Mouse (Mus musculus) brown adipose tissue, adult 24 weeks (tissue): Measurements from ENCODE around the gene Lyve1. TPM values are rescaled to one million over a fixed set of nuclear protein-coding genes. Genes with fewer than 3 reads are reported as not detected.
A peak's percentile ranks its signal among the peaks of the same experiment; 100 is the strongest.

Experiments
- H3K27ac ChIP-seq: fragments of 200-500 bp; replicated peaks from 2 replicates; pipeline ENCODE4 v1.5.1; 2012; ENCODE audit warnings: low read depth, mild to moderate bottlenecking, low read length
- H3K4me1 ChIP-seq: fragments of 200-500 bp; 2 replicates; pipeline ENCODE4 v1.6.1; 2012; ENCODE audit warnings: low read length, mixed read lengths; ENCODE audit not compliant: control insufficient read depth, insufficient read depth, insufficient read length
- H3K4me3 ChIP-seq: fragments of 200-500 bp; 2 replicates; pipeline ENCODE4 v1.5.1; 2012; ENCODE audit warnings: low read depth, mild to moderate bottlenecking, low read length, moderate library complexity; ENCODE audit not compliant: insufficient read depth
- polyA plus RNA-seq: library from polyadenylated mRNA; stranded (reverse); fragments of >200 nt; gene quantifications from 2 replicates; pipeline ENCODE4 v1.2.4, GENCODE M21; 2012; ENCODE audit not compliant: missing spikeins, insufficient read depth, insufficient read length

Lyve1 gene
- polyA plus RNA-seq, 1 experiment = 11.1 TPM

GRCm38 (mm10) chr7:110866021-110866420 lies 3.0 kb upstream of the Lyve1 start:
- Histone ChIP-seq H3K4me3 (no peak overlapping the region), H3K27ac (no peak overlapping the region), H3K4me1 (no peaks in the 10 kb centered on the region)

GRCm38 (mm10) chr7:110865570-110865969 lies 2.5 kb upstream of the Lyve1 start:
- H3K4me3 ChIP-seq = no peak overlapping the region
- H3K27ac ChIP-seq = no peak overlapping the region
- H3K4me1 ChIP-seq = no peaks in the 10 kb centered on the region

GRCm38 (mm10) chr7:110865038-110865437 lies 2.0 kb upstream of the Lyve1 start:
- Histone ChIP-seq H3K4me1 (no peaks in the 10 kb centered on the region), H3K4me3 (no peak overlapping the region), H3K27ac (no peak overlapping the region)

DNA sequence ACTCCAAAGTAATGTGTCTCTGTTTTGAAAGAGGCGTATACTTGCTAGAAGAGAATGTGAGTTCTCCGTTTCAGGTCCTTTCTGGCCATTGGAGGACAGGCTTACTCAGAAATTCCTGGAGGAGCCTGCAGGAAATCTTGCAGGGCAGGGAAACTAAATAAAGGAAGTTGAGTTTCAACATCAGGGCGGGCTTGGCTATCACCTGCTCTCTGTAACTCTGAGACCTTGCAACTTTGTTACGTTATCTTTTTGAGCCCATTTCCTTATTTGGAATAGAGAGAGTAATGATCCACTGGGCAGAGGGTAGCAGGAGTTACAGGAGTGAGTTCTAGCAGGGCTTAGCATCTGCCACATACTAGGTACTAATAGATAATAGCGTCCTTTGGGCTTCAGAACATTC lies 2.9 kb downstream of the Lyve1 start:
- no peak overlapping the region for H3K4me3 ChIP-seq
- no peak overlapping the region for H3K27ac ChIP-seq
- H3K4me1 ChIP-seq = no peaks in the 10 kb centered on the region

GRCm38 (mm10) chr7:110855604-110856003 lies 7.4 kb downstream of the Lyve1 start:
- Histone ChIP-seq H3K27ac (no peak overlapping the region), H3K4me3 (no peak overlapping the region), H3K4me1 (no peaks in the 10 kb centered on the region)

GRCm38 (mm10) chr7:110854927-110855546 lies 8.0 kb downstream of the Lyve1 start:
- Histone ChIP-seq H3K4me3 (no peak overlapping the region), H3K27ac (no peak overlapping the region), H3K4me1 (no peaks in the 10 kb centered on the region)

GRCm38 (mm10) chr7:110854519-110854918 lies 8.5 kb downstream of the Lyve1 start:
- Histone ChIP-seq H3K4me3 (no peak overlapping the region), H3K4me1 (no peaks in the 10 kb centered on the region), H3K27ac (no peak overlapping the region)

DNA sequence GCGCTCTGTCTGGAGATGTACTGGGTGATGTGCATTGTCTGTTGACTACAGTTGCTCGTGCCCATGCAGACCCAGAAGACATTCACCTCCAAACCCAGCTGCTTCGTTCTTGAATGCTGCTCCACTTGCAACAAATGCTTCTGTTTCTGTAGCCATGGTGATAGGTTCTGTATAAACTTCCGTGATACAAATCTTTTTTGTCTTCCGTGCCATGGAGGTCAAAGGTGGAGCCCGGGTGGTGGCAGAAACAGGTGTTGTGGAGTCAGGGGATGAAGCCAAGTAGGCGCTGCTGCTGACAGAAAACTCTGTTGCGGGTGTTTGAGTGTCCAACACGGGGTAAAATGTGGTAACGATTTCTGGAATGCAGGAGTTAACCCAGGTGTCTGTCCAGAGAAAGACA lies 9.4 kb downstream of the Lyve1 start:
- no peak overlapping the region for H3K4me3 ChIP-seq
- H3K4me1 ChIP-seq = no peaks in the 10 kb centered on the region
- H3K27ac ChIP-seq = no peak overlapping the region

DNA sequence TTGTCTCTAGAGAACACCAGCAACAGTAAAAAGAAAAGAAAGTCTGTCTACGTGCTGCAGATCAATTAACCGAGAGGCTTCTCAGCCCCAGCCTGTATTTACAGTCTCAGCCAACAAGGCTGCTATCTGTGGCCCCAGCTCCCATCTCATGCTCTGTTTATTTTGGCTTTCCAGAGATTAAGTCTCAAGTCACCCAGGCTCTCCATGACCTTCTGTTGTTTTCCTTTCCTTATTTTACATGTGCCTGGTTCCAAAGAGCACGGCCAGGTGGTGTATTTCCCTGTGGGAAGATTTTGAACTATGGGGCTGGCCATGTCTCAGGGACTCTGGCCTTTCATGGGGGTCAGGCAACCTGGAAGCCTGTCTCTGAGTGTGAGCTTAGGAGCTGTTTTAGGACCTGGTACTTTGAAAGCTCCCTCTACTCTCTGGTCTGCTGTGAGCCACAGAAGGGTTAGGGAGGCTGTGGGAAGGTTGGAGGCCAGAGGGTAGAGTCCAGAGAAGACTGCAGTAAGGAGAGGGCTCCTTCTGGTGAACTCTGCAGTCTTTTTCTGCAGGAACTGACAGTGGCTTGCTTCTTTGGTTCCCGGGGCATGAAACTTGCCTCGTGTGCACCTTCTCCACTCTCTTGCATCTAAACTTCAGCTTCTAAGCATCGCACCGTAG lies 11.4 kb downstream of the Lyve1 start:
- Histone ChIP-seq H3K4me1 (no peaks in the 10 kb centered on the region), H3K4me3 (no peak overlapping the region), H3K27ac (no peak overlapping the region)

GRCm38 (mm10) chr7:110848371-110848770 lies 14.7 kb downstream of the Lyve1 start:
- no peak overlapping the region for H3K27ac ChIP-seq
- no peaks in the 10 kb centered on the region for H3K4me1 ChIP-seq
- H3K4me3 ChIP-seq = no peak overlapping the region

- no peaks in the 10 kb centered on the region for H3K4me1 ChIP-seq
- no peak overlapping the region for H3K27ac ChIP-seq
- H3K4me3 ChIP-seq = no peak overlapping the region
Observed at GRCm38 (mm10) chr7:110847321-110847720, 15.7 kb downstream of the Lyve1 start.

DNA sequence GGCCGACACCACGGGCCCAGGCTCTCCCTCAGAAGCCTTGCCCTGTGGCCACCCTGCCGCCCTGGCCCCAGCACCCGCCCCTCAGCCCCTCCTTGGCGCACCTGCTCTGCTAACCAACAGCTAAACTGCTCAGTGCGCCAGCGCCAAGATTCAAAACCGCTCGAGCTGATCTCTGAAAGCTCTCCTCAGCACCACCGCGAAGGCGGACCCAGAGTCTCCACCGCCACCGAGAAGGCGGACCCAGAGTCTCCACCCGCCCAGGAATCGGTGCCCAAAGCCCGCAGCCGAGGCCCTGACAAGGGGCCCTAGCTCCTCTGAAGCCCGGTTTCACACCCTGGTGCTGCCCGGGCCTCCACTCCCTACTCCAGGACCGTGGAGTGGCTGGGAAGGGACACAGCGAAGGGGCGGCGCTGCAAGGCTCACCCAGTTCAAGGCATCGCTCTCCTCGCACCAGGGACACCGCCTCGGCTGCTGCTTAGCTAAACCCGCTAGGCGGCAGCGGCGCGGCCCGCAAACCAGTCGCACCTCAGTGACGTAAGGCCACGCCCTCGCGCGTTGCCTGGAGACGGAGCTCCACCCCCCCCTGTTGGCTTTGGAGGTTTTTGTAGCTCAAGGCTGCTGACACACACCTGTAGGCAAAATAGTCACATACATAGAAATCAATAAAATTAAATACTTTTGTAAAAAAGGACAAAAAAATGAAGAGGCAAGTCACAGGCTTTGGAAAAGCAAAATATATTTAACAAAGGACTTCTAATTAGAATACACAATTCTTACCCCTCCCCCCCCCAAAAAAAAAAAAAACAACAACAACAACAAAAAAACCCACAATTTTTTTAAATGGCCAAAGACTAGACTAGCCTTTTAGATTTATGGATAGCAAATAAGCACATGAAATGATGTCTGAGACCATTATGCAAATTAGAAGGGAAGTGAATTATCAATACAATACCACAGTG lies 18.8 kb downstream of the Lyve1 start, which contains the start of gene Rnf141:
TSS of gene Rnf141 (minus strand) at position 542 of the 959 bp plus-strand sequence.
- Histone ChIP-seq H3K4me3 (peak within 1 kb of the TSS; percentile 77), H3K4me1 (no peaks in the 10 kb centered on the region), H3K27ac (peak within 1 kb of the TSS; percentile 57)

GRCm38 (mm10) chr7:110840332-110840731 lies 22.7 kb downstream of the Lyve1 start:
- Histone ChIP-seq H3K4me1 (no peaks in the 10 kb centered on the region), H3K27ac (no peak overlapping the region), H3K4me3 (no peak overlapping the region)

GRCm38 (mm10) chr7:110834522-110834921 lies 28.5 kb downstream of the Lyve1 start:
- H3K4me3 ChIP-seq = no peak overlapping the region
- peaks cover 3% of the 10 kb centered on the region; the same call in 1 of the 2 replicates for H3K4me1 ChIP-seq
- no peak overlapping the region for H3K27ac ChIP-seq

- Histone ChIP-seq H3K27ac (no peak overlapping the region), H3K4me3 (no peak overlapping the region), H3K4me1 (peaks cover 3% of the 10 kb centered on the region; the same call in 1 of the 2 replicates)
Observed at GRCm38 (mm10) chr7:110834018-110834417, 29.0 kb downstream of the Lyve1 start.
